Mouse (Mus musculus) cerebellum, adult 2 months (tissue): ENCODE data around the gene Acot12.

Experiments used
- CTCF ChIP-seq: fragments of 200-500 bp; IDR thresholded peaks from 2 replicates; pipeline ENCODE4 v1.5.1; 2011; ENCODE audit warnings: low read depth, mild to moderate bottlenecking, control low read depth, low read length, moderate library complexity, borderline replicate concordance; ENCODE audit not compliant: insufficient read depth
- POLR2A ChIP-seq: fragments of 200-500 bp; IDR thresholded peaks from 2 replicates; pipeline ENCODE4 v1.6.1; 2011; ENCODE audit warnings: low read length, control low read depth, borderline replicate concordance; ENCODE audit not compliant: insufficient read depth

DNA sequence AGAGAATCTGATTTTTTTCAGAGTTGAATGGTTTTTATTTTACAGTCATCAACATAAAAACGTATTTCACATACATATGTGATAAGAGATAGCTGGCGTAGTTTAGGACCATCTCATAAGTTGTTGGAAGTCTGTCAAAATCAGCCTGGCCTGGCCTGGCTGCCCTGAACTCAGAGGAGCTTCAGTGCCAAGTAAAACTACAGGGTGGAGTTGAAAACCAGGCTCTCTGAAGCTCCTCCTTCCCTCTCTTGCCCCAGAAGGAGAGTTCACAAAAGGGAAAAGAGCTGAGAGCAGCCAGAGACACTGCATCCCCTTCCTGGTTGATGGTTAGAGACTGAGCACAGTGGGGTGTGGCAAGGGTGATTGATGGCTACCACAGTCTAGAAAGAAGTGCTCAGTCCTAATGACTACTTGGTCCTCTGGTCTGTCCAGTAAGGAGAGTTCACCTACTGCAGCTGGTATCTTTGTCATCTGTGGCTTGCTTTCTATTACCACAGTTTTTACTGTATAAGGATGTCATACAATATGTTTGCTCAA is 45.1 kb upstream of the Acot12 start:
- TF ChIP-seq POLR2A = no peak
- TF ChIP-seq CTCF = no peak
